Mouse (Mus musculus) ES-Bruce4 (cell line): ENCODE measurements at regions not wholly inside any gene's neighbourhood (a gene's known extent, or its start where the extent isn't known, plus 50 kb on each side); places are given as distances from the start of the nearest gene placed in this dataset.

Experiments
- H3K27ac ChIP-seq: 2 replicates; pipeline ENCODE4 v1.5.1; 2012; ENCODE audit warnings: low read length, inconsistent platforms; ENCODE audit not compliant: insufficient read depth
- H3K27me3 ChIP-seq: 2 replicates; pipeline ENCODE4 v1.6.1; 2012; ENCODE audit warnings: mild to moderate bottlenecking, low read length, inconsistent platforms; ENCODE audit not compliant: control insufficient read depth, poor library complexity, insufficient read depth, severe bottlenecking
- H3K36me3 ChIP-seq: 2 replicates; pipeline ENCODE4 v1.6.1; 2012; ENCODE audit warnings: inconsistent platforms, mild to moderate bottlenecking, low read length, moderate library complexity; ENCODE audit not compliant: control insufficient read depth, poor library complexity, insufficient read depth, severe bottlenecking
- H3K4me1 ChIP-seq: one replicate; pipeline ENCODE4 v1.8.1; 2011; ENCODE audit warnings: low read length; ENCODE audit not compliant: control insufficient read depth, insufficient read depth
- H3K4me3 ChIP-seq: 2 replicates; pipeline ENCODE4 v1.5.1; 2011; ENCODE audit warnings: low read depth, mild to moderate bottlenecking, low read length
- H3K9ac ChIP-seq: 2 replicates; pipeline ENCODE4 v1.6.1; 2012; ENCODE audit warnings: low read depth, mild to moderate bottlenecking, inconsistent platforms; ENCODE audit not compliant: poor library complexity, severe bottlenecking
- H3K9me3 ChIP-seq: replicated peaks from 2 replicates; pipeline ENCODE4 v1.6.1; 2012; ENCODE audit warnings: mild to moderate bottlenecking, low read length, inconsistent platforms; ENCODE audit not compliant: control insufficient read depth, poor library complexity, insufficient read depth, severe bottlenecking
- CTCF ChIP-seq: IDR thresholded peaks from one replicate; pipeline ENCODE4 v1.8.1; 2011; ENCODE audit warnings: low read depth, low read length
- EP300 ChIP-seq: IDR thresholded peaks from 2 replicates; pipeline ENCODE4 v1.6.1; 2011; ENCODE audit warnings: low read depth, low read length; ENCODE audit not compliant: insufficient read depth
- POLR2A ChIP-seq: IDR thresholded peaks from one replicate; pipeline ENCODE4 v1.8.1; 2011; ENCODE audit warnings: low read length; ENCODE audit not compliant: insufficient read depth

DNA sequence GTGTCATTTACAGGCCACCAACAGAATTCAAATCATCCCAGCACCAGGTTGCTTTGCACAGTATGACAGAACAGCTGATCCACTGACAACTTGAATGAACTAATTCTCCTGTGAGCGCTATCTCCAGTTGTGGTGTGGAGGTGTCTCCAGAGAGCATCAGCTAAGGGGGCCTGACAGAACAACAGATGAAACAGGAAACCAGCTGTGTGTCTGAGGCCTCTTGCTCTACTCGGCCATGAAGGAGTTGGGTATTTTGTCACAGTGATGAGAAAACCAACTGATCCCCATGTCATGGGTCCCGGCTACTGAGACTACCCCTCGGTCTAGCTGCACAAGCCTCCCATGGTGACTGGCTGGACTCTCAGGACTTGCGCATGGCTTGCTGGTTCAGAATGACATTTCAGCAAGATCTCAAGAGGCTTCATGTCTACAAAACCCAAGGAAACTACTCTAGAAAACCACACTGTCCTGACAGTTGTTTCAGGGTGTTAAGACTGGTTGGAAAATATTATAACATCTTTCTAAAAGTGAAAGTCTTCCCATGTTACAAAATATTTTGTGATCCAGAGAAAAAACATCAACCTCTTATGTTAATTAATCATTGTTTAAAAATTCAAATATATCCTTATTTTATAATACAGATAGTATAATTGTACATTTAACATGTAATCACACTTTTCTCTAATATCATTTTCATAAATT lies 113.9 kb upstream of the Ufm1 start:
- Histone ChIP-seq H3K27ac (no peak overlapping the region), H3K9ac (no peak overlapping the region), H3K9me3 (no peaks in the 10 kb centered on the region), H3K27me3 (no peaks in the 10 kb centered on the region), H3K36me3 (no peaks in the 10 kb centered on the region), H3K4me3 (no peak overlapping the region), H3K4me1 (no peaks in the 10 kb centered on the region)
- no peak for TF ChIP-seq POLR2A
- no peak for TF ChIP-seq EP300
- TF ChIP-seq CTCF = no peak

DNA sequence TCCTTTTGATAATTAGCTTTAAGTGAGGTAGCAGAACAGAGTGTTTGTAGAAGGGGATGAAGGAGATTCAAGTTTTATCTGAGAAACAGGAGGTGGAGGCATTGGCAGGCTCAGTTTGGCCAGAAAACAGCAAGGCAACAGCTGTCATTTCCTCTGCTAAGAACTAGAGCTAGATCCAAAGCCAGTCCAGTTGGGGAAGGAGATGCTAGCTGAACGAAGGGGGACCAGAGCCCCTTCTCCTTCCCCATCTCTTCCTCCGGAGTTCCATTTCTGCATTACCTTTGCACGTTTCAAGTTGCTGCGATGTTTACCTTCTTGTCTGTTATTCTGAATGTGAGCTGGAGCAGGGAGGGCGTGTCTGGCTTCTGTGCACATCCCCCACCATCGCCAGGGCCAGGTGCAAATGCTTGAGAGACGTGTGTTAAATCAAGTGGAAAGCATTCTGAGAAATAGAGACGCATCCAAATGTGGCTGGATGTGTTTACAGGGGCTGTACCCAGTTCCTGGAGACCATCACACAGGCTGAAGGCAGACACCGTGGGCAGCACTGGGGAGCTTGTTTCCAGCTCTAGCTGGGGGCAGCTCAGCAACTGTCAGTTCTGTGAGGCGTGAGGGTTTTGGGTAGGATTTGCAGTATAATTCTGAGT lies 111.4 kb upstream of the Ufm1 start:
- Histone ChIP-seq H3K27ac (no peak overlapping the region), H3K27me3 (no peaks in the 10 kb centered on the region), H3K36me3 (no peaks in the 10 kb centered on the region), H3K9me3 (no peaks in the 10 kb centered on the region), H3K9ac (no peak overlapping the region), H3K4me1 (no peaks in the 10 kb centered on the region), H3K4me3 (no peak overlapping the region)
- TF ChIP-seq POLR2A (no peak), EP300 (0 out of 2 replicates have a peak, but pooled peaks have one; percentile 34)

DNA sequence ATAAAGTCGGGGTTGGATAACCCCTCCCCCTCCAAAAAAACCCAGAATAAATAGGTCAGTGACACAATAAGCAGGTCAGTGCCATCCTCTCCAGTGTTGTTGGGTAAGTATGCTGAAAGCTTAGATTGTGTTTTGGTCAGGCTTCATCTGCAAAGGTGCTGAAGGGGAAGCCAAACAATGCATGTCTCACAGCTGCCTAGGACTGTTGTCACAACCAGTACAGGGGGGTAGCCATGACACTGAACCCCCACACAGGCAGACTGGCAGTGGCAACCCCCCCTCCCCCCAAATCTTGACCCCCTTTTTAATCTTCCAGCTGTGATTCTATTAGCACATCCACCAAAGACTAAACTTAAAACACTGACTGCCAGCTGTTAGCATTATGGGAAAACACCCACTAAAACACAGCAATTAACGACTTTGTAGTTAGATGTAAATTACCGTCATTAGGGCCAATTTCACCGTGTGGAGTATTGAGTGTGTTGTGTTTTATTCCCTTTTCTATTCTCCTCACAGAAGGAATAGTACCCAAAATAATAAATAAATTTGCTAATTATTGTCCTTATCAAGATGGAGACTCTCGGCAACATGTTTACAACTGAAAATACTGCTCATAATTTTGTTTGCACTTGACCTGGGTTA lies 105.5 kb upstream of the Ufm1 start:
- no peak overlapping the region for H3K27ac ChIP-seq
- H3K4me3 ChIP-seq = no peak overlapping the region
- H3K36me3 ChIP-seq = no peaks in the 10 kb centered on the region
- no peaks in the 10 kb centered on the region for H3K9me3 ChIP-seq
- H3K27me3 ChIP-seq = no peaks in the 10 kb centered on the region
- no peak overlapping the region for H3K9ac ChIP-seq
- H3K4me1 ChIP-seq = no peaks in the 10 kb centered on the region
- TF ChIP-seq EP300 = no peak
- TF ChIP-seq POLR2A = no peak
- TF ChIP-seq CTCF = no peak

DNA sequence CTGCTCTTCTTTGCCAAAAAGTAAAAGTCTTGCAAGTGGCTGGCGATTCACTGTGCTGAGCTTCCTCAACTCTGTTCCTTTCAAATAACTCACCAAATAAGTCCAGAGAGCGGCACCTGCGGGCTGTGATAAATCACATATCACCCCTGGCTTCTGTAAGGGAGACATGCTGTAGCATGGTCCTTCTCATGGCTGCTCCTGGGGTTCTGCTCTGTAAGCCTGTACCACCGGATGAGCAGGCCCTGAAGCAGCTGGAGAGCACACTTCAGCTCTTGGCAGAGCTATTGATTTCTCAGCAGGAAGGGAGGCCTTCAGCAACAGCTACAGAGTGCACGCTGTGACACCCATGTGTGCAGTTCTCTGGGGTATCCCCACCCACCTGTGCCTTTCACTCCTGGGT lies 101.5 kb upstream of the Ufm1 start:
- TF ChIP-seq CTCF = no peak
- no peak for TF ChIP-seq EP300
- no peak for TF ChIP-seq POLR2A
- Histone ChIP-seq H3K9me3 (no peaks in the 10 kb centered on the region), H3K27me3 (no peaks in the 10 kb centered on the region), H3K36me3 (no peaks in the 10 kb centered on the region), H3K27ac (no peak overlapping the region), H3K4me1 (no peaks in the 10 kb centered on the region), H3K9ac (no peak overlapping the region), H3K4me3 (no peak overlapping the region)

DNA sequence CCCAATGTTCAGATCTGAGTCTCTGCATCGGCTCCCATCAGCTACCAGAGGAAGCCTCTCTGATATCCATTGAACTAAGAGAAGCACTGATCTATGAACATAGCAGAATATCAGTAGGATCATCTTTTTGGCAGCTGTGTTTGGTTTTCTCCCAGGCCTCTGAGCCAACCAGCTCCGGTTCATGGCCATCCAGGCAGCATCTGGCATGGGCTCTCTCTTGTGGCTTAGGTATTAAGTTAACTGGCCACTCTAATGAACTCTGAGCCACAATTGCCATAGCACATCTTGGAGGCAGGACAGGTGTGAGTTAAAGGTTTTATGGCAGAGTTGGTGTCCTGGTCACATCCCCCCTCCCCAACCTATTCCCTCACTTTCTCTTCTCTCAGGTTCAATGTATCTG lies 90.2 kb upstream of the Ufm1 start:
- Histone ChIP-seq H3K4me1 (no peaks in the 10 kb centered on the region), H3K9ac (no peak overlapping the region), H3K4me3 (no peak overlapping the region), H3K27ac (no peak overlapping the region), H3K36me3 (no peaks in the 10 kb centered on the region), H3K27me3 (no peaks in the 10 kb centered on the region), H3K9me3 (no peaks in the 10 kb centered on the region)
- TF ChIP-seq CTCF (no peak), EP300 (no peak), POLR2A (no peak)

DNA sequence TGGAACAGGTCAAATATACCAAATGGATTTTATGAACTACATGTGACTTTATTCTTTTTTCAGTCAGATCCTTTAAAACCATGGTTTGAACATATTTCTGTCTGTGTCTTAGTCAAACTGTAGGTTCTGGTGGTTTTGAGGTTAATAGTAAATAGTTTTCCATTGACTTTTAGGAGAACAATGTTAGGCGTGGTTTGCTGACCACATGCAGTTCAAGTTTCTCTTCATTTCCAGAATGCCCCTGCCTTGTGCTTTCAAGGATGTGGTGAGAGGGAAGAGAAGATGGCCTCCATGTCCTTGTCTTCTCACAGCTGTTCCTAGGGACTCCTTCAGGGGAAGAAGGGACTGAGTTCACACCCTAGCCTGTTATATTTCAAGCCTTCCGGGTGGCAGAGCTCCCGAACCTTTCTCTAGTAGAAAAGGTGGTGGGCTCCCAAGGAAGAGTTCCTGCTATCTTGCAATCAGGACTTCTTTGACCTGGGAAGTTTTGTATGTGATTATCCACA lies 76.1 kb upstream of the Ufm1 start:
- Histone ChIP-seq H3K27ac (no peak overlapping the region), H3K27me3 (no peaks in the 10 kb centered on the region), H3K4me3 (no peak overlapping the region), H3K4me1 (no peaks in the 10 kb centered on the region), H3K9me3 (no peaks in the 10 kb centered on the region), H3K9ac (no peak overlapping the region), H3K36me3 (no peaks in the 10 kb centered on the region)
- TF ChIP-seq EP300 (no peak), CTCF (no peak), POLR2A (no peak)
